Mouse (Mus musculus) G1E (cell line): ENCODE results near the gene Tsc22d3.

ENCODE experiments used
- CTCF ChIP-seq: IDR thresholded peaks from 2 replicates; pipeline ENCODE4 v1.5.1; 2012; ENCODE audit warnings: low read depth, low read length, inconsistent platforms, mixed read lengths
- GATA1 ChIP-seq: IDR thresholded peaks from 2 replicates; pipeline ENCODE4 v1.6.1; 2012; ENCODE audit warnings: borderline replicate concordance, low read length, inconsistent platforms, mixed read lengths
- POLR2AphosphoS5 ChIP-seq: IDR thresholded peaks from 2 replicates; pipeline ENCODE4 v1.6.1; 2012; ENCODE audit warnings: low read depth, low read length, inconsistent platforms; ENCODE audit not compliant: insufficient replicate concordance

DNA sequence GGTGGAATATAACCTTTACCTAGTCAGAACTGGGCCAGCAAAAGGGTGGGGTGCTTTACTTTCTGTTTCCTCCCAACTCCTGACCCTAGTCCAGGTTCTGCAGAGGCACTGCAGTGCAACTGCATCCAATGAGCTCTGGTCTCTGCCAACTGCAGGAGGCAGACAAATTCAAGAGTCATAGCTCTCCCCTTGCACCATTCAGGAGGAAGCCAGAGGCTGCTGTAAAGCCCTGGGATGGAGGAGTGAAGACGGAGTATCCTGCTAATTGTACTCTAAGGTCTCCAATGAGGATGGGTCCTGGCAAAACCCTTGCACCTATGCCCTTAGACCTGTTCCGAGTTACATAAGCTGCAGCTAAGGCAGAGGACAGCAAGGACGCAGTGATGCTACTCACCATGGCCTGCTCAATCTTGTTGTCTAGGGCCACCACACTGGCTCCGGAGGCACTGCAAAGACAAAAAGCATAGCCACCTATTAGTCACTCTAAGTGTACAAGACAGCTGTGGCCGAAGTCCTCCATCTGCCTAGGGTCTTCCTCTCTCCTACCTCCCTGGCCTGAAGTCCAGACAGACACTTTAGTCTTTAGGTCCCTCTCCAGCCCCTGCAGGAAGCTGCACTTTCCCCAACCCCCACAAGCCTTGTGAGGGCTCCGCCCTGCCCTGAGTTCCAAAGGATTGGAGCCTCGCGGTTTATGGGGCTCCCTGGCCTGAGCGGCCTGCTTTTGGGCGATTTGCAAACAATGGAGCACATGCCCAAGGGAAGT, 58.6 kb downstream of the Tsc22d3 start:
- TF ChIP-seq GATA1 (no peak), CTCF (no peak), POLR2AphosphoS5 (no peak)
